Mouse (Mus musculus) left cerebral cortex, postnatal 36 days (tissue): ENCODE results near the gene Cox6b2. TPM values are rescaled to one million over a fixed set of nuclear protein-coding genes. Genes with fewer than 3 reads are reported as not detected.
A peak's percentile ranks its signal among the peaks of the same experiment; 100 is the strongest.
"Not testable (repeated sequence)": the region's sequence is repeated elsewhere in the genome, so short reads cannot be mapped to it uniquely, and the experiment has no call there.

Experiments used
- DNase-seq, 2 experiments: peaks; one replicate each; pipeline ENCODE4 v3.0.0; 2021 to 2022; ENCODE audit warnings: low spot score in 2 of 2, mixed read lengths in 1 of 2
- intact Hi-C: fragments of 180-260 bp; cut with DNase I; formaldehyde crosslinking; loops from one replicate; pipeline ENCODE4 v1.15.1; 2025
- total RNA-seq, 2 experiments: library from RNA; stranded (reverse); gene quantifications; 2 replicates each; pipeline ENCODE4 v1.2.3; 2021

Gene Cox6b2
- total RNA-seq, result 1 to 10 TPM; 4.8 to 5.5 TPM

DNA sequence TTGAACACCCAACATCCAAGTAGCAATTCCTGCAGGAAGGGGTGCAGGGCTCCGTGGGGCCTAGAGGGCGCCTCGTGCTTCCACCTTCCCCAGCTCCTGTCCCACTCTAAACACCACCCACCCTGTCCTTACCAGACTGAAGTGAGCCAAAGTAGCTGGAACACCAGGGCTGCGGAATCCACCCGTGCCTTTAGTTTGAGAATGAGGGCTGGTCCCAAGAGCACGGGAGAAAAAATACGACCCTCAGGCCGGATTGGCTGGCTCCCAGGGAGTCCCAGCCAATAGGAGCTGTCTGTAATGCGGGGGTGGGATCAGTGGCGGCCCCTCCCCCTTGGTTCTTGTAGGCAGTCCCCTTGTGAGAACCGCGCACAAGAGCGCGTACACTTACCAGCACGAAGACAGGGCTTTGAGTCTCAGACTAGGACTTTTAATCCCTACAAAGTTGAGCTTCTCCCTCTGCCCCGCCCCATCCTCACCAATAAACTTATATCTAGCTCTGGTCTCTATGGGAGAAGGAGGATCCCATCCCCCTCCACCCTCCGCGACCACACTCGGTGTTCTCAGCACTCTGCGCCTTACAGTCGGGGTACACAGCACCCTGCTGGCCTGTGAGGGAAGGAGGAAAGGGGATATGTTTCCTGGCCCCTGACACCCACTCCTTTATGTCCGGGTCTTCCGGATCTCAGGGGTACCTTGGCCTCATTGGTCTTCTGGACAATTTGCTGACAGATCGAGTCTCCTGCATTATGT is at the start of gene Cox6b2:
Gene Cox6b2, minus strand, starts transcription at position 274 of the 750 bp plus-strand sequence.
- peak; percentile 27 to 32 for DNase-seq
- intact Hi-C loops, result no loop called here

DNA sequence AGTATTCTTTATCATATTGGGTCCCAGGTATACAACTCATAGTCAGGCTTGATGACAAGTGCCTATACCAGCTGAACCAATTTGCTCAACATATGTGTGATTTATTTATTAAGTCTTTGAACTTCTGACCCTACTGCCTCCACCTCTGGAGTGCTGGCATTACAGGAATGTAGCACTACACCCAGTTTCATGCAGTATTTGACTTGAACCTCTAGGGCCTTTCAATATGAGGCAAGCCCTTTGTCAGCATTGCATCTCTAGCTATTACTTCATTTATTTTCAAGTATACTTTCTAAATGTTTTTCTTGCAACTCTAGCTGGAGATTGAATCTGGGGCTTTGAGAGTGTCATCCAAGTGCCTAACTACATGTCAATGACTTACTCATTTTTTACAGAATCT is 49.4 kb upstream of the Cox6b2 start:
- no peak for DNase-seq
- intact Hi-C loops, result no loop called here

GRCm38 (mm10) chr7:4795767-4796433 is 43.0 kb upstream of the Cox6b2 start:
- no peak for DNase-seq
- intact Hi-C loops, result loop anchor here (5.0 kb wide), 1 partner anchor 169 kb away; no protein-coding TSS in a partner anchor

- no peak for DNase-seq
- intact Hi-C loops, result loop anchor here (5.0 kb wide), 3 partner anchors 102 to 237 kb away; partner anchors contain the start of gene Brsk1
Observed at GRCm38 (mm10) chr7:4794631-4795168, 41.8 kb upstream of the Cox6b2 start.

GRCm38 (mm10) chr7:4793674-4794073 is 40.8 kb upstream of the Cox6b2 start:
- no peak for DNase-seq
- intact Hi-C loops, result loop anchor here (5.0 kb wide), 2 partner anchors 101 to 236 kb away; partner anchors contain the start of gene Brsk1

- DNase-seq, result not testable (repeated sequence)
- intact Hi-C loops, result loop anchor here (5.0 kb wide), 2 partner anchors 101 to 236 kb away; partner anchors contain the start of gene Brsk1
Observed at GRCm38 (mm10) chr7:4793248-4793647, 40.4 kb upstream of the Cox6b2 start.

- DNase-seq, result peak; percentile 95 to 96
- intact Hi-C loops, result loop anchor here (5.0 kb wide), 2 partner anchors 100 to 235 kb away; partner anchors contain the start of gene Brsk1
Observed at GRCm38 (mm10) chr7:4792278-4793212, 39.7 kb upstream of the Cox6b2 start, which contains the start of gene Rpl28. Rpl28 (plus strand) TSS chr7:4792874.

- no peak for DNase-seq
- intact Hi-C loops, result loop anchor here (1.0 kb wide), 1 partner anchor 49 kb away; the partner anchor contains the start of gene Kmt5c
Observed at GRCm38 (mm10) chr7:4789436-4789935, 36.6 kb upstream of the Cox6b2 start, which contains the start of gene Tmem238. Tmem238 (minus strand) TSS chr7:4789656.

GRCm38 (mm10) chr7:4788499-4789435 is 35.9 kb upstream of the Cox6b2 start:
- intact Hi-C loops, result loop anchor here (1.0 kb wide), 1 partner anchor 48 kb away; the partner anchor contains the start of gene Kmt5c

DNA sequence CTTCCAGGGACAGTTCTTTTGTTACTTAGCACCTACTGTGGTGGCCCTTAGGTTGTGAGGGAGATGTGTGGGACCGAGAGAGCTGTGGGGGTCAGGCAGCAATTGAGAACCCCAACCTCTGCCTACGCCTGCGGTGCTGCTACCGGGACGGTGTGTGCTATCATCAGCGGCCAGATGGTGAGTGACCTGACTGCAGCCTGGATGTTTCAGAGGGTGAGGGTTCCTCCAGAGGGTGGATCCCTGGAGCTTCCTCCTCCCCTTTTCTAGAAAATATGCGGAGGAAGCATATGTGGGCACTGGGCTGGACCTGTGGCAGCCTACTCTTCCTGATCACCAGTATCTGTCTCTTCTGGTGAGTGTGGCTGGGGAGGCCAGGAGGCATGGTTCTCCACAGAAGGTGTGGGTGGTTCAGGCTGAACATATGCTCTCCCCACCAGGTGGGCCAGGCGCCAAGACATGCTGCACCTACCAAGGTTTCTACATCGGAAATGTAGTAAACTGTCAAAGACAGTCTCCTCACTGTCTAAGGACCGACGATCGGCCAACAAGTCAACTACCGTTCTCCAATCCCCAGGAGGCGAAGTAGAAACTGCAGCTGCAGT is 30.9 kb upstream of the Cox6b2 start:
- intact Hi-C loops, result no loop called here
- DNase-seq, result peak; percentile 49 to 65

More at GRCm38 (mm10) chr7:4788499-4789435, 35.9 kb upstream of the Cox6b2 start:
- peak; percentile 70 to 71 for DNase-seq

- intact Hi-C loops, result no loop called here
- DNase-seq, result no peak
Observed at GRCm38 (mm10) chr7:4782759-4783158, 29.9 kb upstream of the Cox6b2 start, which contains the start of the genes Il11 and Tmem190. Il11 (minus strand) TSS chr7:4782859. Tmem190 (plus strand) TSS chr7:4782937.

GRCm38 (mm10) chr7:4782130-4782529 is 29.2 kb upstream of the Cox6b2 start:
- DNase-seq, result no peak
- intact Hi-C loops, result no loop called here

DNA sequence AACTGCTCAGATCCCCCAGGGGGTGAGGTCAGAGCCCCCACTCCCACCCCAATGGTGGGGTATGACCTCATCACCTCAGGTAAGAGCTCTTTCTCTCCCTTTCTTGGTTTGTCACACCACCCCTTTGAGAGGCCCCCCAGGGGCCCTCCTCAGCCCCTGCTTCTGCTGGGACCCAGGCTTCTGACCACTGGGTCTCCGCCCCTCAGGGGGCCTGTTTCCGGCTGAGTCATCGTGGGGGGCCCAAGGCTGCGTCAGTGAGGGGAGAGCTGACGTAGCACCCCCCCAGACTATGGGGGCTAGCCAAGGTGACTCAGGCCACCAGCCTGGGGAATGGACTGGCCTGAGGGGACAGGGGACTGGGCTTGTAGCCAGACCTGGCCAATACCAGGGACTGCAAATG is 27.0 kb upstream of the Cox6b2 start:
- DNase-seq, result no peak
- intact Hi-C loops, result no loop called here

GRCm38 (mm10) chr7:4777851-4778637 is 25.1 kb upstream of the Cox6b2 start:
- no peak for DNase-seq
- intact Hi-C loops, result no loop called here

DNA sequence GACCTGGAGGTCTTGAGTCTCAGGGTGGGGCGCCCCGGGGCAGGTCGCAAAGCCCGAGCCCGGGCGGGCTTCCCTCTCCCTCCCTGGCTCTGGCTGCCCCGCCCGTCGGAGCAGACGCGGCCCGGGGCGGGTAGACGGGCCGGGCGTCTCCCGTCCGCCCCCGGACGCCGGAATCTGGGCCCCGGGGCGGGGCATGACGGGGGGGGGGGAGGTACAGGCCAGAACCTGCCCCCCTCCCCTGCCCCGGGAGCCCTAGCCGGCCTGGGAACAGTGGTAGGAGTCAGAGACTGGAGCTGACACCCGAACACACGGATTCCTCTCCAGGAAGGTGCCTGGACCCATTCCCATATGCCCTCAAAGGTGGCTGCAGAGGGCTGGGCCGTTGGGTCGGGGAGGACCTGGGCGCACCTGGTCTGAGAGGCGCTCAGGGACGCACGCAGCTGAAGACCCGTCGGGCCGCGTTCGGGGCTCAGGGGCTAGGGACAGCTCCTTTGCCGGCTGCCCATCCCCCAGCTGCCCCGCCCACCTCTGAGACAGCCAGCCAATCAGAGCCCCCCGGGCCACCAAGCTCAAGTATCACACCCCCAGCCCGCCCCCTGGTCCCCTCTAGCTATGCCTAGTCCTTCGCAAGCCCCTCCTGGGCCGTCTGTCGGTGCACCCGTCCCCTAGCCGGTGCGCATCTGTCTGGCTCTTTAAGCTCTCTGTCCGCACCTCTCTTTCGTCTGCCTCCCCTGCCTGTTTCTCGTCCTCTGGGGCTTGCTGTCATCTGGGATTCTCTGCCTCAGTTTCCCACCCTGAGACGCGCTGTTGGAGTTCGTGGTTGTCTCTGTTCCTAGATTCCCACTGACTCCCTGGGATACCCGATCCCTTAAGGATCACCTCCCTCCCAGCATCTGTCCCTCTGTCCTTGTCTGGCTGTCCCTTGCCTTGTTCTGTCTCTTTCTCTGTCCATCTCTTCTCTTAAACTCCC is 24.3 kb upstream of the Cox6b2 start:
- no peak for DNase-seq
- intact Hi-C loops, result no loop called here
